Mouse (Mus musculus) intestine, embryonic 15.5 days (tissue): ENCODE measurements at regions not wholly inside any gene's neighbourhood (a gene's known extent, or its start where the extent isn't known, plus 50 kb on each side); places are given as distances from the start of the nearest gene placed in this dataset.
"Not testable (repeated sequence)": the region's sequence is repeated elsewhere in the genome, so short reads cannot be mapped to it uniquely, and the experiment has no call there.

Source experiments
- ATAC-seq: fragments of 200-750 bp; cut with Nextera tagmentation; 2 replicates; pipeline ENCODE4 v1.8.0; 2017; ENCODE audit warnings: moderate TSS enrichment, moderate library complexity
- H3K27ac ChIP-seq: fragments of 300-500 bp; sonication (generic); 2 replicates; pipeline ENCODE4 v1.5.1; 2015; ENCODE audit warnings: mild to moderate bottlenecking, inconsistent platforms
- H3K27me3 ChIP-seq: fragments of 300-500 bp; sonication (generic); replicated peaks from 2 replicates; pipeline ENCODE4 v1.6.1; 2015; ENCODE audit warnings: inconsistent platforms
- H3K36me3 ChIP-seq: fragments of 300-500 bp; sonication (generic); 2 replicates; pipeline ENCODE4 v1.6.1; 2015; ENCODE audit warnings: inconsistent platforms
- H3K4me1 ChIP-seq: fragments of 300-500 bp; sonication (generic); replicated peaks from 2 replicates; pipeline ENCODE4 v1.6.1; 2015; ENCODE audit warnings: inconsistent platforms
- H3K4me2 ChIP-seq: fragments of 300-500 bp; sonication (generic); replicated peaks from 2 replicates; pipeline ENCODE4 v1.6.1; 2015; ENCODE audit warnings: mild to moderate bottlenecking, inconsistent platforms
- H3K4me3 ChIP-seq: fragments of 300-500 bp; sonication (generic); replicated peaks from 2 replicates; pipeline ENCODE4 v1.5.1; 2015; ENCODE audit warnings: inconsistent platforms
- H3K9ac ChIP-seq: fragments of 300-500 bp; sonication (generic); 2 replicates; pipeline ENCODE4 v1.6.1; 2015; ENCODE audit warnings: inconsistent platforms
- H3K9me3 ChIP-seq: fragments of 300-500 bp; sonication (generic); 2 replicates; pipeline ENCODE4 v1.6.1; 2016; ENCODE audit warnings: inconsistent platforms
- WGBS: fragments of 180-500 bp; shearing (Covaris S2); methylation state at CpG from one replicate; pipeline ENCODE4 v1.1.7; 2015; 5-methylcytosine and 5-hydroxymethylcytosine counted together

- ATAC-seq = no peak
- H3K9ac ChIP-seq = no peak overlapping the region
- H3K27me3 ChIP-seq = no peaks in the 10 kb centered on the region
- WGBS = 32% methylated on average over 6 of the region's 6 CpGs
- H3K9me3 ChIP-seq = no peaks in the 10 kb centered on the region
- H3K4me2 ChIP-seq = no peak overlapping the region
- H3K27ac ChIP-seq = no peak overlapping the region
- no peaks in the 10 kb centered on the region for H3K36me3 ChIP-seq
- no peaks in the 10 kb centered on the region for H3K4me1 ChIP-seq
- no peak overlapping the region for H3K4me3 ChIP-seq
Measured at GRCm38 (mm10) chr2:78580013-78580412, 287.9 kb upstream of the Ube2e3 start.

GRCm38 (mm10) chr2:78572492-78572891 lies 295.4 kb upstream of the Ube2e3 start:
- WGBS = 60% methylated on average over 3 of the region's 3 CpGs
- no peak overlapping the region for H3K27ac ChIP-seq
- no peak for ATAC-seq

GRCm38 (mm10) chr2:78558128-78558527 lies 309.8 kb upstream of the Ube2e3 start:
- no peaks in the 10 kb centered on the region for H3K27me3 ChIP-seq
- no peak overlapping the region for H3K9ac ChIP-seq
- H3K9me3 ChIP-seq = no peaks in the 10 kb centered on the region
- ATAC-seq = no peak
- no peak overlapping the region for H3K27ac ChIP-seq
- H3K4me1 ChIP-seq = no peaks in the 10 kb centered on the region
- no peak overlapping the region for H3K4me3 ChIP-seq
- H3K4me2 ChIP-seq = no peak overlapping the region
- no peaks in the 10 kb centered on the region for H3K36me3 ChIP-seq
- WGBS = 42% methylated on average over 1 of the region's 1 CpGs

More at GRCm38 (mm10) chr2:78572492-78572891, 295.4 kb upstream of the Ube2e3 start:
- H3K4me3 ChIP-seq = no peak overlapping the region
- H3K9ac ChIP-seq = no peak overlapping the region
- H3K27me3 ChIP-seq = no peaks in the 10 kb centered on the region
- no peaks in the 10 kb centered on the region for H3K9me3 ChIP-seq
- H3K36me3 ChIP-seq = no peaks in the 10 kb centered on the region
- no peaks in the 10 kb centered on the region for H3K4me1 ChIP-seq
- H3K4me2 ChIP-seq = no peak overlapping the region

GRCm38 (mm10) chr2:78551085-78551484 lies 316.8 kb upstream of the Ube2e3 start:
- H3K4me1 ChIP-seq = no peaks in the 10 kb centered on the region
- no peak overlapping the region for H3K27ac ChIP-seq
- no peak for ATAC-seq
- WGBS = 89% methylated on average over 4 of the region's 4 CpGs
- H3K9ac ChIP-seq = no peak overlapping the region
- no peaks in the 10 kb centered on the region for H3K27me3 ChIP-seq
- no peak overlapping the region for H3K4me3 ChIP-seq
- no peaks in the 10 kb centered on the region for H3K9me3 ChIP-seq
- no peak overlapping the region for H3K4me2 ChIP-seq
- H3K36me3 ChIP-seq = no peaks in the 10 kb centered on the region

- no peak overlapping the region for H3K4me3 ChIP-seq
- H3K27me3 ChIP-seq = no peaks in the 10 kb centered on the region
- no peak overlapping the region for H3K4me2 ChIP-seq
- H3K27ac ChIP-seq = no peak overlapping the region
- 88% methylated on average over 4 of the region's 4 CpGs for WGBS
- no peak for ATAC-seq
- no peak overlapping the region for H3K9ac ChIP-seq
- H3K36me3 ChIP-seq = no peaks in the 10 kb centered on the region
- no peaks in the 10 kb centered on the region for H3K4me1 ChIP-seq
- H3K9me3 ChIP-seq = no peaks in the 10 kb centered on the region
Measured at GRCm38 (mm10) chr2:78548683-78549467, 319.0 kb upstream of the Ube2e3 start.

- Histone ChIP-seq H3K4me3 (no peak overlapping the region), H3K4me2 (no peak overlapping the region), H3K9me3 (no peaks in the 10 kb centered on the region), H3K36me3 (no peaks in the 10 kb centered on the region), H3K27me3 (no peaks in the 10 kb centered on the region), H3K9ac (no peak overlapping the region), H3K27ac (no peak overlapping the region), H3K4me1 (no peaks in the 10 kb centered on the region)
- 75% methylated on average over 4 of the region's 4 CpGs for WGBS
- ATAC-seq = no peak
Measured at GRCm38 (mm10) chr2:78547286-78547685, 320.6 kb upstream of the Ube2e3 start.

GRCm38 (mm10) chr2:78540422-78540821 lies 327.5 kb upstream of the Ube2e3 start:
- Histone ChIP-seq H3K9ac (no peak overlapping the region), H3K36me3 (no peaks in the 10 kb centered on the region), H3K4me2 (no peak overlapping the region), H3K9me3 (no peaks in the 10 kb centered on the region), H3K4me3 (no peak overlapping the region), H3K4me1 (no peaks in the 10 kb centered on the region), H3K27ac (no peak overlapping the region), H3K27me3 (no peaks in the 10 kb centered on the region)
- no peak for ATAC-seq
- 62% methylated on average over 3 of the region's 3 CpGs for WGBS

GRCm38 (mm10) chr2:78539592-78540300 lies 328.2 kb upstream of the Ube2e3 start:
- Histone ChIP-seq H3K36me3 (no peaks in the 10 kb centered on the region), H3K9me3 (no peaks in the 10 kb centered on the region), H3K9ac (no peak overlapping the region), H3K4me1 (no peaks in the 10 kb centered on the region), H3K27ac (no peak overlapping the region), H3K27me3 (no peaks in the 10 kb centered on the region), H3K4me2 (no peak overlapping the region), H3K4me3 (no peak overlapping the region)
- ATAC-seq = no peak
- WGBS = 38% methylated on average over 5 of the region's 5 CpGs

GRCm38 (mm10) chr2:78537574-78537973 lies 330.4 kb upstream of the Ube2e3 start:
- 76% methylated on average over 2 of the region's 2 CpGs for WGBS
- no peak for ATAC-seq
- H3K4me1 ChIP-seq = no peaks in the 10 kb centered on the region
- H3K27ac ChIP-seq = no peak overlapping the region
- H3K36me3 ChIP-seq = no peaks in the 10 kb centered on the region
- no peak overlapping the region for H3K4me2 ChIP-seq
- no peaks in the 10 kb centered on the region for H3K27me3 ChIP-seq
- H3K4me3 ChIP-seq = no peak overlapping the region
- H3K9me3 ChIP-seq = no peaks in the 10 kb centered on the region
- H3K9ac ChIP-seq = no peak overlapping the region

GRCm38 (mm10) chr2:78533881-78534280 lies 334.0 kb upstream of the Ube2e3 start:
- 99% methylated on average over 5 of the region's 5 CpGs for WGBS
- not testable (repeated sequence) for H3K27ac ChIP-seq, H3K4me2 ChIP-seq, H3K4me1 ChIP-seq, H3K27me3 ChIP-seq, H3K4me3 ChIP-seq, ATAC-seq, H3K9ac ChIP-seq, H3K9me3 ChIP-seq, H3K36me3 ChIP-seq

GRCm38 (mm10) chr2:78530535-78530934 lies 337.4 kb upstream of the Ube2e3 start:
- H3K9me3 ChIP-seq = no peaks in the 10 kb centered on the region
- H3K27me3 ChIP-seq = no peaks in the 10 kb centered on the region
- H3K4me1 ChIP-seq = no peaks in the 10 kb centered on the region
- no peak overlapping the region for H3K27ac ChIP-seq
- WGBS = 48% methylated on average over 2 of the region's 2 CpGs
- H3K9ac ChIP-seq = no peak overlapping the region
- H3K36me3 ChIP-seq = no peaks in the 10 kb centered on the region
- ATAC-seq = no peak
- no peak overlapping the region for H3K4me2 ChIP-seq
- no peak overlapping the region for H3K4me3 ChIP-seq

GRCm38 (mm10) chr2:78520258-78521023 lies 347.5 kb upstream of the Ube2e3 start:
- no peaks in the 10 kb centered on the region for H3K27me3 ChIP-seq
- no peaks in the 10 kb centered on the region for H3K4me1 ChIP-seq
- H3K27ac ChIP-seq = no peak overlapping the region
- no peak overlapping the region for H3K4me2 ChIP-seq
- no peak overlapping the region for H3K9ac ChIP-seq
- H3K4me3 ChIP-seq = no peak overlapping the region
- WGBS = 85% methylated on average over 4 of the region's 4 CpGs
- no peaks in the 10 kb centered on the region for H3K9me3 ChIP-seq
- ATAC-seq = no peak
- H3K36me3 ChIP-seq = no peaks in the 10 kb centered on the region
